Mouse (Mus musculus): ENCODE data around the gene Parp2. TPM values are rescaled to one million over a fixed set of nuclear protein-coding genes. Genes with fewer than 3 reads are reported as not detected.
A peak's percentile ranks its signal among the peaks of the same experiment; 100 is the strongest.
"Not testable (repeated sequence)": the region's sequence is repeated elsewhere in the genome, so short reads cannot be mapped to it uniquely, and the experiment has no call there.

The Parp2 gene
- 10 to 100 TPM; 25.3 to 31.1 TPM for total RNA-seq (2021)

DNA sequence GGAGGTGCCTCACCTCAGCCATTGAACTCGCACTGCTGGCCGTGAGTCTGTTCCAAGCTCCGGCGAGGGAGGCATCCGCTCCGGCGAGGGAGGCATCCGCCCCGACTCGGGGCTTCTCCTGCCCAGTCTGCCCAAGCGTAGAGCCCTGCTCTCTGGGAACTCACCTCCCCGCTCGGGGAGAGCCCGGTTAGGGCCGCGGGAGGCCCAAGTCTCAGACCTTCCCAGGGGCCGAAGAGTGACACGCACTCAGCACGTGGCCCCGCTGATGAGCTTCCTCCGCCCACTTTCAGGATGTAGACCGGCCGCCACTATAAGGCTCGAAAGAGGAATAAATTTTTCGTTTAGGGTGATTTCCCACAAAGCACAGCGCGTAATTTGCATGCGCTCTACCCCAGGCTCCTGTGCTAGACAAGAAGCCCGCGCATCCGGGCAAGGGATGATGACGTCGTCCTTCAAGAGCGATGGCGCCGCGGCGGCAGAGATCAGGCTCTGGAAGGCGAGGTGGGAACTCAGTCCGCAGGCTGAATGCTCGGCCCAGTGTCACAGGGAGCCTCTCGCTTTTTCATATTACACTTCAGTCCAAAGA lies at the start of gene Parp2, which contains the start of gene Ccnb1ip1:
Gene Parp2 (plus strand): TSS at position 355 of the 586 bp plus-strand sequence.
Gene Ccnb1ip1 (minus strand): TSS at position 246 of the 586 bp plus-strand sequence.
- peak; percentile 97 to 98 for DNase-seq

GRCm38 (mm10) chr14:50758416-50759085 lies 49.1 kb upstream of the Parp2 start:
- DNase-seq = peak in 1 of 2 experiments; percentile 21

DNA sequence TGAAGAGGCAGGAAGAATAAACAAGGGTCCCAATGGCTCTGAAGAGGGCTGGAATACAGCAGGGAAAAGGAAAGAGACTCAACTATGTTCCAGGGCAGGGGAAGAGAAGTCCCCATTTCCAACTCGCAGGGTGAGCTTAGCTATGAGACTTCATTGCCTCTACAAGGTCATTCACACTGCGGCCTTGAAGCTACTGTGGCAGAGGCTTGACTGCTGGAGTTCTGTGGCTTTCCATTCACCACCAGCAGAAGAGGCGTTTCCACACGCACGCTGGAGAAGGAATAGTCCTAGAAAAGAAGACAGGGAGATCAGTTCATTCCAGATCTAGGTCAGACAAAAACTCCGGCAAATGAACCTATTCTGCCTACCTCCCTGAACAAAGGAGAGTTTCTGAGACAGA lies 41.9 kb upstream of the Parp2 start:
- no peak for DNase-seq

- DNase-seq = no peak
Measured at GRCm38 (mm10) chr14:50771342-50771741, 36.3 kb upstream of the Parp2 start.

DNA sequence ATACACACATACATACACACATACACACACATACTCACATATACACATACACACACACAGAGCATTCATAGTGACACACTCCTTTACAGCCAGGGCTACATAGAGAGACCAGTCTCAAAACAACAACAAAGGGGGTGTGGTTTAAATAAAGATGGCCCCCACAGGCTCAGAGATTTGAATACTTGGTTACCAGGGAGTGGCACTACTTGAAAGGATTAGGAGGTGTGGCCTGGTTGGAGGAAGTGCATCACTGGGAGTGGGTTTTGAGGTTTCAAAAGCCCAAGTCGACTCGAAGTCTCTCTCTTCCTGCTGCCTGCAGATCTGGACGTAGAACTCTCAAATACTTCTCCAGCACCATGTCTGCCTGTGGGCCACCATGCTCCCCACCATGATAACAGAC lies 25.5 kb upstream of the Parp2 start:
- DNase-seq = no peak

DNA sequence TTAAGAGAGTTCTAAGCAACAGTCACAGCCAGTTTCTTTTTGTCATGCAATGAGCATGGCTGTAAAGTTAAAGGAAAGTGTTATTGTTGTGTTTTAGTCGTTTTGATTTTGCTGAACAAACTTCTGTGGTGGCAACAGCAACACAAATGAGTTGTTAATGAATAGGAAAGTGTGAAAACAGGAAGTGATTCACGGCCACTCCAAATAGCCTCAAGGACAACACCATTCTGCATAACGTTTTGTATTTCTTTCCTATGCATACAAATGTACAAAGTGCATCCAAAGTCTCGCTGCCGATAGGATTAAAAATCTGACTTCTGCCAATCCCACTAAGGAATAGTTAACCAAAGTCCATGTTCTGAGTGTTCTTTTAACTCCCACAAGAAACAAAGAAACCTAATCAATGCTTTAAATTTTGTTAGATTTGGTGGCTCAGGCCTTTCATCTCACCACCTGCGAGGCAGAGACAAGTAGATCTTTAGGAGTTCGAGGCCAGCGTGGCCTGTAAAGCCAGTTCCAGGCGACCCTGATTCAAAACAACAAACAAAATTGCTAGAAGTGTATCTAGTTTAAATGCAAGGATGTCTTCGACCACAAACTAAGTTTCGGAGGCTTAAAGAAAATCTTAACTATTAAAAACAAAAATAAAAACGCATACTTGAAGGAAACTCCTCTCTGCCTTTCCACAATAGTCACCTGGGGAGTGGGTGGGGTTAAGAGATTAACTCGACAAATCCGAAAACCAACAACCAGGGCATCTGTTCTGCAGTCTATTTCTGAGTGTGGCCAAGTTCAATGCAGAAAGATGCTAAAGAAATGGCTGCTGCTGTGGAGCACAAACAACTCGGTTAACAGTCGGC lies 23.0 kb upstream of the Parp2 start:
- no peak for DNase-seq

DNA sequence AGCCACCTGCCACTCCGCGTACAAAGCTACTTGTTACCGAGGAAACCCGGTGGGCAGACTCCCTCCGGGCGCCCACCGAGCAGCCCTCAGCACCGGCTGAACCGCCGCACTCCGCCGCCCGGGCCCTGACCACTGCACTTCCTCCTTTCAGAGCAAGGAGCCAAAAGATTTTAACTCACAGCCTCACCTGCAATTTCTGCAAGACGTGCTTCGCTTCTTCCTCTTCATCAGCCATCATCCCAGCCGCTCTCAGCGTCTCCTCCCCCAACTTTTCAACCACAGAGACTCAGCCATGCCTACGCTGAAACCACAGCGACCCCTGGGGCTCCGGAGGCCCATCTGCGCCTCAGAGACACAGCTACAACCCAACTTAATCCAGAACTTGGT lies 22.4 kb upstream of the Parp2 start, which contains the start of gene Ttc5:
Gene Ttc5 (minus strand): TSS at position 269 of the 387 bp plus-strand sequence.
- DNase-seq = peak; percentile 90 to 92

GRCm38 (mm10) chr14:50788157-50788556 lies 19.5 kb upstream of the Parp2 start:
- DNase-seq = no peak

DNA sequence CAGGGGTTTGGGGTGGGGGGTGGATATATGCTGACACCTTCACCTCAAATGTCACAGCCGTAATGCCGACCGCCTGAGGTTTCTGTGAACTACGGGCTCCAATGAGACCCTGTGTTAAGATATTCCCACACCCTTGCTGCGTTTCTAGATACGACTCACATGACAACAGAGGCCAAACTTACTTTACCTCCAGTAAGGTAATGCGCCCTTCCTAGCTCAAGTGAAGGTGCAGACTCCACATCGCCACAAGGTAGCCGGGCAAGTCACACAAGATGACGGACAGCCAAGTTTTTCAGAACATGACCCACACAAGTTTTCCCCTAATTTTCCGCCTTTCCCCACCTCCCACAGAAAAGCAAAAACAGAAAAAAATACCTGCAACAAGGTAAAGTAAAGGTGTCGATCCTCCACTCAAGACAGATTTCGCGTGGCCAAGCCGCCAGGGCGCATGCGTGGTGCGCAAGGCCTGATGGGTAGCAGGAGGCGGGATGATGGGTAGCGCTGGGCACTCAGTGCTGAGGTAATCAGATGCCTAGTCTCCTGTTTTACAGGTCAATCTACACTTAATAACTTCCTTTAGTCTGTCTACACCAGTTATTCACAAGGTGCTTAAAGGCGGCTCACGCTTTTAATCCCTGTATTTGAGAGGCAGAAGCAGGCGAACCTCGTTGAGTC lies 12.2 kb upstream of the Parp2 start:
- DNase-seq = no peak

DNA sequence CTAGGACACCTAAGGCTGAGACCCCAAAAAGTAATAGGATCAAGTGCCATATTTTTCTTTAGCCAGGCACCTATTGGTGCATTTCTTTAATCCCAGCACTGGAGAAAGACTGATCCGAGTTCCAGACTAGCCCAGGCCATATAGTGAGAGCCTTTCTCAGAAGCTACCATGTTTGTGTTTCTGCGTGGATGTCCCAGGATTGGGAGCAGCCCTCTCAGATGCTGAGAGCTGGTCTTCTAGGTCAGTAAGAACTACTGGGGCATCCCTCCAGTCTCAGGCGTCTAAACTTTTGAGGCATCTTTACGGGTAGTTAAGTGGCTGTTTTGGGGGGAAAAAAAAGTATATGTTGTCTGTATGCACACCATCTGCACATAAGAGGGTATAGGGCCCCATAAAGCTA lies 11.7 kb upstream of the Parp2 start:
- no peak for DNase-seq

GRCm38 (mm10) chr14:50796464-50796863 lies 11.2 kb upstream of the Parp2 start:
- no peak for DNase-seq

DNA sequence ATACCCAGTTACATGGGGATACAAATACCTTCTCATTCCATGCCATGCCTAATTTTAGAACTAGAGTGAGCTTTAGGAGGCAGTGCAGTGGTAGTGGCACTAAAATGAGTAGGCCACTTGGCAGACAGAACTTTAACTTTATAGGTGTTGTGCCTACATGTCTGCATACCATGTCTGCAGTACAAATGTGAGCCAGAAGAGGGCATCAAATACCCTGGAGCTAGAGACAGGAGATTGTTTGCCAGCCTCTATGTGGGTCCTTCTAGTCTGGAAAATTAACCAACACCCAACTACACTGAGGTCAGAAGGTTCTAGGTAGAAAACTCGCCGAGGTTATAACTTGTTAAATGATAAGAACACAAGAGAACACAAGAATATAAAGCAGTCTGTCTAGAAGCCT lies 9.1 kb upstream of the Parp2 start:
- DNase-seq = no peak

GRCm38 (mm10) chr14:50799502-50800259 lies 8.0 kb upstream of the Parp2 start:
- DNase-seq = peak; percentile 16

- no peak for DNase-seq
Measured at GRCm38 (mm10) chr14:50802441-50802840, 5.2 kb upstream of the Parp2 start.

DNA sequence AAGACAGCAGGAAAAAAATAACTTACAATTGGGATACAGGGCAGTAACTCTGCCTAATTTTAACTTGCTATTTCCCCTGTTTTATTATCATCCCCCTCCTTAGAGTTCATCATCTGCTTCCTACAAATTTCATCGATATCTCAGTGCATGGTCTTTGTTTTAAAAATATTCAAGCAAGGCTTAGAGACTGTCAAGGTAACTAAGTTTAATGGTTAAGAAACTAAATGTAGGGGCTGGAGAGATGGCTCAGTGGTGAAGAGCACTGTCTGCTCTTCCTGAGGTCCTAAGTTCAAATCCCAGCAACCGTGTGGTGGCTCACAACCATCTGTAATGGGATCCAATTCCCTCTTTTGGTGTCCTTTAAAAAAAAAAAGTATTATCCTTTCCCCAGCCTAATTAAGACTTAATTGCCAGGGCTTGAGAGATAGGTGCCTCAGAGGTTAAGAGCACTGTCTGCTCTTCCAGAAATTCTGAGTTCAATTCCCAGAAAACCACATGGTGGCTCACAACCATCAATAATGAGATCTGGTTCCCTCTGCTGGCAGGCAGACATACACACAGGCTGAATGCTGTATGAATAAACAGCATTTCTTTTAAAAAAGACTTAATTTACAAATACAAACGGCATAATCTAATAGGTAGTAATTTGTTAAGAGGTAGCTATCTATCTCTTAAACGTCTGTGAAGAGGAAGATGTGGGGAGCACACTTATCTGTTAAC lies 4.6 kb upstream of the Parp2 start:
- DNase-seq = no peak

DNA sequence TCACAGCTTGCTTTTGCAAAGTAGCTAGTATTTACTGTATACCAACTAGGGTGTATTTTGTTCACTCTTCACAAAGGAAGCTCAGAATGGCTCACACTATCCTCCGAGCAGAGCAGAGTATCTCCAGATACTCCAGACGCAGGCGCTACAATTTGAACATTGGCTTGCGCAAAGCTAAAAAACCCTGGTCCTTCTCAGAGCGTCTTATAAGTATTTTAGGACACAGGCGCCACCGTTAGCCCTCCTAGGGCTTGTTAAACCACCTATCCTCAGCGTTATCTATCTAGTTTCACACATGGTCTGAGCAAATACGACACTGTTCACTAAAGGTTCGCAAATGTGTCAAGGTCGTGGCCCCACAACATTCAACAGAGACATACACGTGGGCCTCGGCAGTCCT lies 3.0 kb upstream of the Parp2 start:
- no peak for DNase-seq

DNA sequence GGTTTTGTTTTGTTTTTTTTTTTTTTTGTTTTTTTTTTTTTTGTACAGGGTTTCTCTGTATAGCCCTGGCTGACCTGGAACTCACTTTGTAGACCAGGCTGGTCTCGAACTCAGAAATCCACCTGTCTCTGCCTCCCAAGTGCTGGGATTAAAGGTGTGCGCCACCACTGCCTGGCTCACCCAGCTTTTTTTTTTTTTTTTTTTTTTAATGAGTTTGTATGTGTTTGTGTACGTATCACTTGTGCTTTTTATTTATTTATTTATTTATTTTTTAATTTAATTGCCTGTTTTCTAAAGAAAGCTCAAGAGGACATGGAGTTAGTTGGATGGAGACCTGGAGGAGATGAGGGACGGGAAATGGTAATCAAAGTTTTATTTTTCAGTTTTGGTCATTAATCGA lies 1.2 kb upstream of the Parp2 start:
- not testable (repeated sequence) for DNase-seq

- DNase-seq = no peak
Measured at GRCm38 (mm10) chr14:50813060-50813459, 5.4 kb downstream of the Parp2 start.

- no peak for DNase-seq
Measured at GRCm38 (mm10) chr14:50823240-50823639, 15.6 kb downstream of the Parp2 start.

- no peak for DNase-seq
Measured at GRCm38 (mm10) chr14:50824219-50824618, 16.6 kb downstream of the Parp2 start.

DNA sequence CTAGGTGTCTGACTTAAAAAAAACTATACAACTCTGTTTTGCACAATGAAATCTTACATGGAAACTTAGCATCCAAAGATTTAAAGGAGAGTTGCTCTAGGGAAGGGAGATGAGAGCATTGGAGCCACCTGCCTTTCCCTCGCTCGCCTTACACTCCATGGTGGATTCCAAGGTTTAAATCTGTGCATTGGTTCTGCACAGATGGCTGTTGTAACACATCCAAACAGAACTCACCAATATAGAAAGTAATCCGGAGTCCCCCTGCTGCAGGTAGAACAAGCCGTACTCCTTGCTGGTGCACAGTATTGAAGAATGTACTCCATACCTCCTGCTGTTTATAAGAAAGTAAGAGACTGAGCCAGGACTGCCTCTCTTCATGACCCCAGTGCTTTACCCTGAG lies 18.9 kb downstream of the Parp2 start:
- no peak for DNase-seq

All from layer of hippocampus, postnatal 36 days (tissue).